Mouse (Mus musculus) adrenal gland, postnatal 4 days (tissue): ENCODE measurements around the gene C5ar1. TPM values are rescaled to one million over a fixed set of nuclear protein-coding genes. Genes with fewer than 3 reads are reported as not detected.
"Not testable (repeated sequence)": the region's sequence is repeated elsewhere in the genome, so short reads cannot be mapped to it uniquely, and the experiment has no call there.

ENCODE experiments used
- DNase-seq, 2 experiments: peaks; one replicate each; pipeline ENCODE4 v3.0.0; 2021 to 2022; ENCODE audit warnings: low spot score in 2 of 2, mixed read lengths in 2 of 2
- long read RNA-seq, 2 experiments: library from polyadenylated mRNA; stranded (forward); transcript quantifications; one replicate each; pipeline ENCODE4 v2.0.0; 2021
- total RNA-seq, 2 experiments: library from RNA; stranded (reverse); gene quantifications; 2 replicates each; pipeline ENCODE4 v1.2.3; 2021

C5ar1 gene
- total RNA-seq, result 1 to 10 TPM; 4.8 to 6.2 TPM
- long read RNA-seq, experiment 1, partial matches to known transcripts, result 0 of 2 reads
- long read RNA-seq, experiment 1, other reads (novel, unspliced or antisense), result 0 of 2 reads
- long read RNA-seq, experiment 2, transcript C5ar1-202 (2 exons, 2,540 nt), result major isoform, 5 of 6 reads
- long read RNA-seq, experiment 2, partial matches to known transcripts, result 0 of 6 reads
- long read RNA-seq, experiment 2, other reads (novel, unspliced or antisense), result 1 of 6 reads

- DNase-seq, result no peak
Measured at GRCm38 (mm10) chr7:16259110-16259590, at the start of gene C5ar1. TSS of gene C5ar1 (minus strand) at chr7:16259540.

DNA sequence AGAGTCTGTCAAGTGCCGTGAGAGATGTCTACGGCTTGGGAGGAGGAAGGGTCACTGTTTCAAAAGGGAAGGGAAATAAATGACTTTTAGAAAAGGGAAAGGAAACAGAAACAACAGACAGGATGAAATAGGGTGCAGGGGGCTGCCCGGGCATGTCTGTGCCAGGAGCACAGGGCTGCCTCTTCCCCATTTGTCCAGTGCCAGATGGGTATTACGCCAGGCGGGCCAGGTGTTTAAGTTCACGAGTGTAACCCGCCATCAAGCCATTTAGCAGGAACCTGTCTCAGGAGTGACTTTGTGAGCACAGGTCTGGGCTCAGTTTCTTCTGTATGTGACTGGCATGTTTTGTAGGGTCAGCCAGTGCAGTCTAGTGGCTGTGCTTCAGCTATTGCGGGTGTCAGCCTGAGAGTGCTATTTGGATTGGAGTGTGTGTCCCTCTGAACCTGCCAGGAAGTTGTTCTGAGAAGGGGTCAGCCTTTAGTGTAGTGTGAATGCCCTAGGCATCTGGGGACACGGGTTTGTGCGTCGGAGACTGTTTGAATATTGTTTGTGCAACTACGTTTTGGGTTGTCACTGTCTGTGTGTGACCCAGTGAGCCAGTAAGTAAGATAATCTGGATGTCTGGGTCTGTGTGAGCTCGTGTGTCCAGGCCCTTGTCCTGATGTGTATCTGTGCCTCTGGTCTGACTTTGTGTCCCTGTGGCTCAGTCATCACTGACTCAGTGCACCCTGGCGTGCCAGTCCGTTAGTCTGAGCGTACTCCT lies 49.4 kb upstream of the C5ar1 start:
- no peak for DNase-seq

DNA sequence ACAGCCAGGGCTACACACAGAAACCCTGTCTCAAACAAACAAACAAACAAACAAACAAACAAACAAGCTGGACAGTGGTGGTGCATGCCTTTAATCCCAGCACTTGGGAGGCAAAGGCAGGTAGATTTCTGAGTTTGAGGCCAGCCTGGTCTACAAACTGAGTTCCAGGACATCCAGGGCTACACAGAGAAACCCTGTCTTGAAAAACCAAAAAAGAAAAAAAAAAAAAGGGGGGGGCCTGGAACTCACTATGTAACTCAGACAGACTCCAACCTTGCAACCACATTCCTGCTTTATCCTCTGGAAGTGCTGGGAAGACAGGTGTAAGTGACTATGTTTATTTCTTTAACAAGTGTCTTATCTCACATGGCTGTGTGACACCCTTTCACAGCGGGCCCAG lies 48.8 kb upstream of the C5ar1 start, which contains the start of gene Bbc3:
Bbc3 (plus strand) TSS at position 301 of the 400 bp plus-strand sequence.
- not testable (repeated sequence) for DNase-seq

DNA sequence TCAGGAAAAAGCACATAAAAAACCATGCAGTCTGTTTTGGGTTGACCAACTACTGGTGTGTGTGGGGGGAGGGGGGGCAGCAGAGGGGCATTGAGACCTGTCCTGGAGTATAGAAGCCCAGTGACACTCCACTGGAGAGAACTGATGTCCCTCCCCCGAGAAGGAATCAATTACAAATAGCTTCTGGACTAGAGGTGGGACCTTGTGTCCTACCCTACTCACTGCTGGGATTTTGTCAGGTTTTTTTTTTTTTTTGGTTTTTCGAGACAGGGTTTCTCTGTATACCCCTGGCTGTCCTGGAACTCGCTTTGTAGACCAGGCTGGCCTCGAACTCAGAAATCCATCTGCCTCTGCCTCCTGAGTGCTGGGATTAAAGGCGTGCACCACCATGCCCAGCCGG lies 47.8 kb upstream of the C5ar1 start:
- DNase-seq, result not testable (repeated sequence)

GRCm38 (mm10) chr7:16299419-16300035 lies 40.2 kb upstream of the C5ar1 start:
- peak; percentile 75 to 79 for DNase-seq

DNA sequence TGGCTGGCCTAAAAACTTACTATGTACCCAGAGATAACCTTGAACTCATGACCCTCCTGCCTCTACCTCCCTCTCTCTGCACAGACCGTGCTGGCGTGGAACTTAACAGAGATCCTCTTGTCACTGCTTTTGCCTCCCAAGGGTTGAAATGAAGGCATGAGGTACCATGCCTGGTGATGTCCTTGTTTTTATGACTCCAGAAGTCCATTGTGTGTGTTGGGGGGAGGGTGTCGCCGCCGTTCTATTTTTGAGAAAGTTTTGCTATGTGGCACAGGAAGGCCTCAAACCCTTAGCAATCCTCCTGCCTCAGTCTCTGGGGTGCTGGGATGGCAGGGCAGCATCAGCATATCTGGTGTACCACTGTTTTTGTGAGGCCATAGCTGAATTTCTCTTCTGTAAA lies 39.6 kb upstream of the C5ar1 start:
- DNase-seq, result no peak

DNA sequence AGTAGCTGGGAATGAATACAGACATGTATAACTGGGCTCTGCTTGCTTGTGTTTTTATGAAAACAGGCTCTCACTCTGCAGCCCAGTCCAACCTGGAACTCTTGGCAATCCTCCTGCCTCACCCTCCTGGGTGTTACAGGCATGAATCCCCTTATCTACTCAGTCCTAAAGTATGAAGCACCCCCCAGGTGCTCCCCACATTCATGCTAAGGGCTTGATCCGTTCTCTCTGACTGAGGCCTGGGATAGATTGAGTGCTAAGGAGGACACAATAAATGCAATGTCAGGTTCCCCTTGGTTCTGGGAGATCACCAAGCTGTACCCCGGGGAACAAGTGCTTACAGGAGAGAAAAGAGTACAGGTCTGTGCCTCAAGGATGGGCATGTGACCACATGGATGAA lies 38.3 kb upstream of the C5ar1 start:
- no peak for DNase-seq

DNA sequence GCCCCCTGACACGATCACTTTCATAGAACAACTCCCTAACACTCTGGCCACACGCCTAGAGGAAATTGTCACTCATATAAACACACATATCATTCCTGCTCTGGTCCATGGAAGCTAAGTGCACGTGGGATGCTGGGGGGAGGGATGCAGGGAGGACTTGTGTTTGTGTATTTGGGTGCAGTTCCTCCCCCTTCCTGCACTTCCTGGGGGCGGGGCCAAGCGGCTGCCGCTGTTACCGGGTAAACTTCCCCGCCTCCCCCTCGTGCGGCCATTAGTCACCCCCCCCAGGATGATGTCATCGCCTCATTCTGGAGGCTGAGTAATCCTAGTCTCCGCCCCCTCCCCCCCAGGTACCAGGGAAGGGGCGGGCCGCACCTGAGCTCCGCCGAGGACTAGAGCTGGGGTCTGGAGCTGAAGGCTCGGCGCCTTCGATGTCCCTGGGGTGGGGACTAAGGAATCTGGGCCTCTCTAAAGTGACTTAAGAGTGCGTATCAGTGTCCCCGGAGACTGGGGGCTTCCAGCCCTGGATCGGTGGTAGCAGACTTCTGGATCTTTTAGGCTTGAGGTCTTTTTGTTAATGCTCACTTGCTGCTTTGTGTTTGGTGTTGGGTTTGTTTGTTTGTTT lies 37.5 kb upstream of the C5ar1 start:
- DNase-seq, result peak in 1 of 2 experiments; percentile 81

GRCm38 (mm10) chr7:16296146-16296545 lies 36.8 kb upstream of the C5ar1 start:
- no peak for DNase-seq

DNA sequence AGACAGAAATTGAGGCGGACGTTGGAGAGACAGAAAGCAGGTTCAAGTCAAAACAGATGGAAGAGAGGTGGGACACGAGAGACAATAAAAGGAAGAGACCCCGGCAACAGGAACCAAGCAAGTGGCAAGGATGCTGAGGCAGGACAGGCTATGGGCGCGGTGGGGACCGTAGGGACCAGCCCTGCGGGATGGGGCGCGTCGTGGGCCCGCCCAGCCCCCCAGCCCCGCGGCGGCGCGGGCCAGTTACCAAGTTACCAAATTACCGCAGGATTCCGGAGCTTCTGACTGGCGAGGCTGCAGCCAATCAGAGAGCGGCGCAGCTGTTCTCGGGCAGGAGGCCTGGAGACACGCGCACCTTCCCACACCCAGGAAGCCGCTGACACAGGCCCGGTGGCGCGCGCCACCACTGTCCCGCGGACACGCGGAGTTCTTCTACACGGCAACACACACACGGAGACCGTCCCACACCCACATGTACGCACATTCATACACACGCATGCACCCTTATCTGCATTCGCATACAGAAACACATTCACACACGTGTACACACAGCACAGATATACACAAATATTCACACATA lies 36.1 kb upstream of the C5ar1 start:
- DNase-seq, result no peak

DNA sequence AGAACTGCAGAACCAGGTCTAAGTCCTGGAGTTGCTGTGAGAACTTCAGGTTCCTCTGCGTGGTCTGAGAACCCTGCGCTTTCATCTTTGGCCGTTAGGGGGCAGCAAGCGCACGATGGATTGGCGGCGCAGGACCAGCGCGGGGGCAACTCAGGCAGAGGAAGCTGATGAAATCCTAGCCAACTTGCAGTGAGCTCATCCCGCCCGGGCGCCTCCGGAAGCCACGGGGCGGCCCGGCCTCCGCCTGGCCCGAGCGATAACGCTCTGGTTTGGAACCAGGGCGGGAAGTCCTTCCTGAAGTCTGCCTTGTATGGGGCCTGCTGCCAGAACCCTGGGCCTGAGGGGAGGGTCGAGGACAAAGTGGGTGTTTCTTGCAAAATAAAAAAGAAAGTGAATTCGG lies 35.5 kb upstream of the C5ar1 start:
- DNase-seq, result peak; percentile 89 to 93

DNA sequence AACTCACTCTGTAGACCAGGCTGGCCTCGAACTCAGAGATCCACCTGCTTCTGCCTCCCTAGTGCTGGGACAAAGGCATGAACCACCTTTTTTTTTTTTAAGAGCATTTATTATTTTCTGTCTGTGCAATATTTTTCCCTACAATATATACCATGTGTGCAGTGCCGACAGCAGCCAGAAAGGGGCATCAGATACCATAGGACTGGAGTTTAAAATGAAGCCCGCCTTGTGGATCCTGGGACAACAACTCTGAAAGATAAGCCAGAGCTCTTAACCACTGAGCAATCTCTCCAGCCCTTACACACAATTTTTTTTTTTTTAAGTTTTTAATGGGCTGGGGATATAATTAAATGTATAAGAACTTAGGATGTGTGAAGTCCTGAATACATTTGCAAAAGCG lies 35.0 kb upstream of the C5ar1 start:
- DNase-seq, result no peak

- no peak for DNase-seq
Measured at GRCm38 (mm10) chr7:16287791-16288190, 28.5 kb upstream of the C5ar1 start.

- no peak for DNase-seq
Measured at GRCm38 (mm10) chr7:16287016-16287415, 27.7 kb upstream of the C5ar1 start.

DNA sequence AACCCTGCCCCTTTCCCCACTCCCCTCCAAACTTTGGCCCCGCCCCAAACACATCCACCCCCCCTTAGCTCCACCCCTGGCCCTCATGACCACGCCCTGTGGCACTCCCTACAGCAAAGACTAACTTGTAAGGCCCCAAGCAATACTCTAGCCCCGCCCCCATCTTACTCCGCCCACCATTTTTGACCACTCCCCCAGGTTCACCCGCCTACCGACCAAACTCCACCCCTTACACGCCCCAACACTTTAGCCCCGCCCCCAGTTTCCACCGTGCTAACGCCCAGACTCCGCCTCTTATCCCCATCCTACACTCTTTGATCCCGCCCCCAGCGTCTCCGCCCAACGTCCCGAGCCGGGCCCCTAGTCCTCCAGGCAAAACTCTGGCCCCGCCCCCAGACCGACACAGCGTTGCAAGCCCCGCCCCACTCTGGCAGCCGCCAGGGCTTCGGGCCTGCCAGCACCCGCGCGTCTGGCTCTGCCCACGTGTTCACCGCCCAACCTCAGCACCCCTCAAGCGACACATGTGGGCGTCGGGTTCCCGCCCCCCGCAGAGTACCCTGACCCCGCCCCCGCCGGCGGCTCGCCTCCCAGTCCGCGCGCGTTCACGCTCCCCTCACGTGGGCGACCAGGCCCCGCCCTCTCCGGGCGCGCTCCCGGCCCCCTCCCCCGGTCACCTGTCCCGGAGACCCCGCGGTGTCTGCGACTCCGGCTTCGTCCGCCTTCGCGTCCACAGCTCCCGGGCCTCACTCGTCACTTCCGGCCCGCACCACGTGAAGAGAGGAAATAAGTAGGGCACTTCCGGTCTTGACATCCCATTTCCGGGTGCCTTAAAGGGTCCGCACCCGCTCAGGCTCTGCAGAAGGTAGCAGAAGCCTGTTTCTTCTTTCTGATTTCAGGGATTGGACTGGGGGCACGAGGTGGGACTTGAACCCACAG lies 27.0 kb upstream of the C5ar1 start, which contains the start of gene Ccdc9:
Ccdc9 (minus strand) TSS at position 770 of the 936 bp plus-strand sequence.
- DNase-seq, result peak; percentile 99 to 100

DNA sequence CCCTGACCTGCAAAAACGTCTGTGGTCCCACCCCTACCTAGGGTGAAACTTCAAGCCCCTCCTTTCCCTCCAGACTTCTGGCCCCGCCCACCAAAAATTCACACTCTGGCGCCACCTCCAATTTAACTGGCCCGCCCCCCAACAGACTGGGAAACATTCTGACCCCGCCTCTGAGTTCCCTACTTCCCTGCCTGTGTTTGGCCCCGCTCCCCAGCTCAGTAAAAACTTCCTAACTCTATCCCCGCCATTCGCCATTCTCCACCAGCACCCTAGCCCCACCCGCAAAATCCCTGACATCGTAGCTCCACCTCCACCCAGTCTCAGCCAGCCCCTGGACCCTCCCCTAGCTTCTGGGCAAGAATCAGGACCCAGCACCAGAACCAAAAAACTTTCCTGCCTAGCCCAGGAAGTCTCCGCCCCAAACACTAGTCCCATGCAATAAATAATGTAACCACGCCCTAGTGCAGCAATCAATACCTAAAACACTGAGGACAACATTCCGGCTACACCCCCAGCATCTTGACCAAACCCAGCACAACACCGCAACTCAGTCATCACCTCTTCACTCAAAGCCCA lies 26.2 kb upstream of the C5ar1 start:
- DNase-seq, result peak; percentile 25 to 68

- DNase-seq, result no peak
Measured at GRCm38 (mm10) chr7:16284904-16285303, 25.6 kb upstream of the C5ar1 start.

- DNase-seq, result no peak
Measured at GRCm38 (mm10) chr7:16284001-16284400, 24.7 kb upstream of the C5ar1 start.

GRCm38 (mm10) chr7:16282334-16282733 lies 23.0 kb upstream of the C5ar1 start:
- DNase-seq, result no peak

GRCm38 (mm10) chr7:16280721-16281120 lies 21.4 kb upstream of the C5ar1 start:
- DNase-seq, result no peak
